Mouse (Mus musculus) thymus, postnatal 4 days (tissue): ENCODE results near the gene Bcl9l.
A peak's percentile ranks its signal among the peaks of the same experiment; 100 is the strongest.

Source experiments
- DNase-seq: peaks from one replicate; pipeline ENCODE4 v3.0.0; 2021

The Bcl9l gene

GRCm38 (mm10) chr9:44483510-44484044 lies 952 bp downstream of the Bcl9l start:
- DNase-seq = peak; percentile 72

GRCm38 (mm10) chr9:44484311-44485104 lies 1.9 kb downstream of the Bcl9l start:
- no peak for DNase-seq

GRCm38 (mm10) chr9:44485105-44485515 lies 2.5 kb downstream of the Bcl9l start:
- DNase-seq = no peak

- no peak for DNase-seq
Measured at GRCm38 (mm10) chr9:44485516-44486161, 3.0 kb downstream of the Bcl9l start.

- DNase-seq = no peak
Measured at GRCm38 (mm10) chr9:44486335-44486734, 3.7 kb downstream of the Bcl9l start.

GRCm38 (mm10) chr9:44486741-44487421 lies 4.3 kb downstream of the Bcl9l start:
- DNase-seq = no peak

- no peak for DNase-seq
Measured at GRCm38 (mm10) chr9:44487441-44487840, 4.8 kb downstream of the Bcl9l start.

- DNase-seq = peak; percentile 11
Measured at GRCm38 (mm10) chr9:44488416-44488815, 5.8 kb downstream of the Bcl9l start.

- peak; percentile 7 for DNase-seq
Measured at GRCm38 (mm10) chr9:44488855-44489381, 6.3 kb downstream of the Bcl9l start.

GRCm38 (mm10) chr9:44489651-44490085 lies 7.0 kb downstream of the Bcl9l start:
- DNase-seq = no peak

GRCm38 (mm10) chr9:44490086-44490967 lies 7.7 kb downstream of the Bcl9l start:
- no peak for DNase-seq

- DNase-seq = no peak
Measured at GRCm38 (mm10) chr9:44491351-44491750, 8.7 kb downstream of the Bcl9l start.

GRCm38 (mm10) chr9:44492631-44493461 lies 10.2 kb downstream of the Bcl9l start:
- DNase-seq = peak; percentile 20

- peak; percentile 78 for DNase-seq
Measured at GRCm38 (mm10) chr9:44494261-44494862, 11.7 kb downstream of the Bcl9l start.

GRCm38 (mm10) chr9:44494863-44495809 lies 12.5 kb downstream of the Bcl9l start:
- peak; percentile 56 for DNase-seq

- no peak for DNase-seq
Measured at GRCm38 (mm10) chr9:44495810-44496344, 13.3 kb downstream of the Bcl9l start.

- peak; percentile 28 for DNase-seq
Measured at GRCm38 (mm10) chr9:44496803-44497461, 14.3 kb downstream of the Bcl9l start.

GRCm38 (mm10) chr9:44497624-44498377 lies 15.2 kb downstream of the Bcl9l start:
- peak; percentile 62 for DNase-seq
